Mouse (Mus musculus) stomach, embryonic 16.5 days (tissue): ENCODE measurements at regions not wholly inside any gene's neighbourhood (a gene's known extent, or its start where the extent isn't known, plus 50 kb on each side); places are given as distances from the start of the nearest gene placed in this dataset.

ENCODE experiments used
- ATAC-seq: fragments of 200-750 bp; cut with Nextera tagmentation; 2 replicates; pipeline ENCODE4 v1.8.0; 2017; ENCODE audit warnings: moderate number of reproducible peaks, moderate TSS enrichment; ENCODE audit not compliant: insufficient read depth, low FRiP score
- H3K27ac ChIP-seq: fragments of 300-500 bp; sonication (generic); 2 replicates; pipeline ENCODE4 v1.5.1; 2014; ENCODE audit warnings: low read length
- H3K27me3 ChIP-seq: fragments of 300-500 bp; sonication (generic); 2 replicates; pipeline ENCODE4 v1.6.1; 2014; ENCODE audit warnings: low read length, control low read depth, mixed read lengths; ENCODE audit not compliant: control insufficient read depth, insufficient read depth
- H3K36me3 ChIP-seq: fragments of 300-500 bp; sonication (generic); 2 replicates; pipeline ENCODE4 v1.6.1; 2014; ENCODE audit warnings: low read length; ENCODE audit not compliant: control insufficient read depth, insufficient read depth
- H3K4me1 ChIP-seq: fragments of 300-500 bp; sonication (generic); 2 replicates; pipeline ENCODE4 v1.6.1; 2014; ENCODE audit warnings: low read length, control low read depth, mixed read lengths; ENCODE audit not compliant: control insufficient read depth, insufficient read depth
- H3K4me2 ChIP-seq: fragments of 300-500 bp; sonication (generic); 2 replicates; pipeline ENCODE4 v1.6.1; 2014; ENCODE audit warnings: low read depth, low read length, mixed read lengths
- H3K4me3 ChIP-seq: fragments of 300-500 bp; sonication (generic); replicated peaks from 2 replicates; pipeline ENCODE4 v1.5.1; 2014; ENCODE audit warnings: mild to moderate bottlenecking, low read length
- H3K9ac ChIP-seq: fragments of 300-500 bp; sonication (generic); 2 replicates; pipeline ENCODE4 v1.6.1; 2014; ENCODE audit warnings: low read length
- H3K9me3 ChIP-seq: fragments of 300-500 bp; sonication (generic); replicated peaks from 2 replicates; pipeline ENCODE4 v1.6.1; 2016; ENCODE audit warnings: low read length, control low read depth; ENCODE audit not compliant: control insufficient read depth
- WGBS: fragments of 180-500 bp; shearing (Covaris S2); extraction: QIAGEN DNeasy Blood & Tissue Kit; methylation state at CpG from one replicate; pipeline ENCODE4 v1.1.7; 2014; 5-methylcytosine and 5-hydroxymethylcytosine counted together

DNA sequence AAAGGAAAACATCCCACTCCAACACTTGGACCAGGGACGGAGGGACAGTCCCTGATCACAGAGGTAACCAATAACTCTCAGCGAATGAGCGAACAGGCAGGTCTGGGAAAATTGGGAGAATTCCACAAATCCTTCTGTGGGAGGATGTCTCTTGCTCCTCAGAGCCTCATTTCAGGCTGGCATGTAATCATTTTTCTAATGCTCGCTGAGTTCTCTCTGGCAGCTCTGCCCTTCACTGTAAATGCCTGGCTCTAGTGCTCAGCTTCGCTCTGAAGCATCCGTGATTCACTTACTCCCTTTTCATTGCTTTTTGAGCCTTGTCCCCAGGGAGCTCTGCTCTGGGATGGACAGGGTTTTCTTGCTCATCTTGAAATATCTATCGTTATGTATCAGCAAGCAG lies 283.6 kb downstream of the Tle4 start:
- no peak overlapping the region for H3K9ac ChIP-seq
- 68% methylated on average over 7 of the region's 7 CpGs for WGBS
- H3K36me3 ChIP-seq, result no peaks in the 10 kb centered on the region
- H3K4me1 ChIP-seq, result no peaks in the 10 kb centered on the region
- H3K4me3 ChIP-seq, result no peak overlapping the region
- no peak overlapping the region for H3K27ac ChIP-seq
- no peak overlapping the region for H3K4me2 ChIP-seq
- H3K9me3 ChIP-seq, result no peaks in the 10 kb centered on the region
- H3K27me3 ChIP-seq, result no peaks in the 10 kb centered on the region
- no peak for ATAC-seq

DNA sequence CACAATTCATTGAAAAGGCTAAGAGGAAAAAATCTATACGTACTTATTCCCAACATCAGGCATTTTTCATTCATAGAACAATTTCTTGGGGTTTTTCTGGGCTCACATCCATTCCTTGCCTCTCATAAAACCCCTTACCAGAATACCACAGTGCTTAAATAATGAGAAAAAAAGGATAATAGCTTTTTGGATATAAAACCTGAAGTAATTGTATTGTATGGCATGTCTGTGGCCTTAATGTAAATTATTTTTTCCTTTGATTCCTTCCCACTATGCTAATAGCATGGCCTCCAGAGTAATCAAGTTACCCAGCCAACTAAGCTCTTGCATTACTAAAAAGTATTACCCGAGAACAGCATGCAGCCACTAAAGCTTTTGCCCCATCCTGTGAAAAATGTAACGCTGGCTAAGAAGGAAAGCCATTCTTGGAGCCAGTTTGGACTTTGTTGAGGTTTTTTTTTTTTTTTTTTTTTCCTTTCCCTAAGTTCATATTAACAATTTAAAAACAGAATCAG lies 278.1 kb downstream of the Tle4 start:
- no peaks in the 10 kb centered on the region for H3K36me3 ChIP-seq
- H3K9me3 ChIP-seq, result no peaks in the 10 kb centered on the region
- no peak overlapping the region for H3K4me3 ChIP-seq
- no peaks in the 10 kb centered on the region for H3K4me1 ChIP-seq
- no peak overlapping the region for H3K27ac ChIP-seq
- ATAC-seq, result no peak
- no peaks in the 10 kb centered on the region; the same call in 1 of the 2 replicates for H3K27me3 ChIP-seq
- no peak overlapping the region for H3K9ac ChIP-seq
- WGBS, result 77% methylated on average over 3 of the region's 3 CpGs
- H3K4me2 ChIP-seq, result no peak overlapping the region

DNA sequence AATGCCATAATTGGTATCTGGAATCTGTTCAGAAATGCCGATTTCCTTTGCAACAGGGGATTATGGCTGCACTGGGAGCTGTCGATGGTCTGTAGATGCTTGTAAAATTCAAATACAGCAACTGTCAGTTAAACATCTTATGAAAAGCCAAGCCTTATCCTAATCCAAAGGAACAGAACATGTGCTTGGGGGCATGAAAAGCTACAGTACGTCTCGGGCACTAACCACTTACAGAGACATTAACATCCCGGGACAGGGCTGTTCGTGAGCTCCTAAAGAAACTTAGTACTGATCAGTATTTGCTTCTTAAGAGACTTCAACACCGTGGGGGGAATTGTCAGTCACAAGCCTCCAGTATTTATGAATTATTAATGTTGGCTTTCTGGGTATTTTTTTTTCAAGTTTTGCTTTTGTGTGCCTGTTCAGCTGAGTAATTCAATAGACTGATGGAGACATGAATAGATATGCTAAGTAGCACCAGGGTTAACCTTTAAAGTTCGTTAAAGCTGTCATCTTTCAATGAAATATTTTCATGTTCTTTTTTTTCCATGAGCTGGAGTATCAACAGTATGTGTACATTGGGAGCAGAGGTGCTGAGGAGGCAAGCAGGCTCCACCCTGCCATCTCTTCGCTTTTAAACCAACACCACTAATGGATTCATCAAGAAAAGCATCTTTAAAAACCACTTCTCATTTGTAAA lies 272.3 kb downstream of the Tle4 start:
- Histone ChIP-seq H3K27ac (no peak overlapping the region), H3K4me1 (no peaks in the 10 kb centered on the region), H3K36me3 (no peaks in the 10 kb centered on the region), H3K4me2 (no peak overlapping the region), H3K4me3 (no peak overlapping the region), H3K27me3 (no peaks in the 10 kb centered on the region), H3K9me3 (no peaks in the 10 kb centered on the region), H3K9ac (no peak overlapping the region)
- WGBS, result 73% methylated on average over 9 of the region's 9 CpGs
- no peak for ATAC-seq

DNA sequence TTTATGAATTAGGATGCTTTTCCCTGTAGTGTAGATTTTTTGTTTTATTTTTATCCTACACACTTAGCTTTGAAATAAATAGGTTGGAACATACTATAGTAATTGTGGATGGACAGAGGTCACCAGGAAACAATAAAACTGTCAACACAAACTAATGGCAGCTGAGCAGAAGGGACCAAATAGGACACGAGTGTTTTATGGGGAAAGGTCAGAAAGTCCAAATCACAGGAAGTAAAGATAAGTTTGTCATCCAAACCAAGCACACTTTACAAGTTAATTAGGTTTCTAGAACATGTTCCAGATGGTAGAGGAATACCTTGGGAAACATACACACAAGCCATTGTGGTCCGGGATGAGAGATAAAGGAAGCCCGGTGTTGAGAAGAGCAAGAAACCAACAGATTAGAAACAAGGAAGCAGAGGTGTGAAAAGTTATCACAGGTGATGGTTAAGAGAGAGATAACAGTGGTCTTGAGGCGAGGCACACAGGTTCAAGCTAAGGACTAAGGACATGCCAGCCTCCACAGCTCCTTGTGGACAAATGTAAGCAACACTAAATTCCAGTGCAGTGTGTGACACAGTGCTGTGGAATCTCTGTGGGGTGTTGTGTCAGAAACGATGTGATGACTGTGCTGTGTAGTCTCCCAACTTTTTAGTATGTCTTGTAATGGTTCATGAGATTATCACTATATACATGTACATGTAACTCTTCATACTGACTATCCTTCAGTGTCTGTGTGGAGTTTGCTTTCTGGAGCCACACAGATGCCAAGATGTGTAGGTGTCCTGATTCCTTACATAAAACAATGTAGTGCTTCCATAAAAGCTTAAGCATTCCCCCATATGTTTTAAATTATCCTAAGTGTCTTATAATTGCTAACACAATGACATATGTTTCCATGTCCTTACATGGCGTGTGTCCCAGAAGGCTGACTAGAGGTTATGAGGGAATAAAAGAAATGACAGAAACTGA lies 264.5 kb downstream of the Tle4 start:
- no peak overlapping the region for H3K4me3 ChIP-seq
- no peaks in the 10 kb centered on the region for H3K4me1 ChIP-seq
- no peaks in the 10 kb centered on the region for H3K9me3 ChIP-seq
- H3K9ac ChIP-seq, result no peak overlapping the region
- H3K27ac ChIP-seq, result no peak overlapping the region
- no peaks in the 10 kb centered on the region for H3K36me3 ChIP-seq
- no peaks in the 10 kb centered on the region for H3K27me3 ChIP-seq
- no peak overlapping the region for H3K4me2 ChIP-seq
- WGBS, result 43% methylated on average over 6 of the region's 6 CpGs
- ATAC-seq, result no peak

DNA sequence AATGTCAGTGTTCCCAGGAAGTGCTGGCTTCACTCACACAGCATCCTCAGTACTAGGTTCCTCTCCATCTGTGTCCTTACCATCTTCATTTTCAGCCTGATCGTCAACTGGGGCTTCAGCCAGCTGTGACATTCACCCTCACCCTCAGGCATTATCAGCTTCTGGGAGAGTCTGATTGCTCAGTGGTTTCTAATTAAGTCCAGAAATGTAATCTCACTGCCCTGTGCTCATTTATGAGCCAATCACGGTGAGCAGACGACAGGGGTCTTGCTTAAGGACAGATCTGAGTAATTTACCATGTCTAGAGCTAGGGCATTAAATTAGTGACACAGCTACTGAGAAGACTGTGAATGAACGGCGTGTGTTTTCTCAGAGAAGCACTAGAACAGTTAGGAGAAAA lies 260.8 kb downstream of the Tle4 start:
- no peaks in the 10 kb centered on the region for H3K36me3 ChIP-seq
- H3K9ac ChIP-seq, result no peak overlapping the region
- H3K27ac ChIP-seq, result no peak overlapping the region
- H3K9me3 ChIP-seq, result no peaks in the 10 kb centered on the region
- no peak for ATAC-seq
- 51% methylated on average over 5 of the region's 5 CpGs for WGBS
- no peak overlapping the region for H3K4me2 ChIP-seq
- no peak overlapping the region for H3K4me3 ChIP-seq
- no peaks in the 10 kb centered on the region for H3K4me1 ChIP-seq
- H3K27me3 ChIP-seq, result no peaks in the 10 kb centered on the region

DNA sequence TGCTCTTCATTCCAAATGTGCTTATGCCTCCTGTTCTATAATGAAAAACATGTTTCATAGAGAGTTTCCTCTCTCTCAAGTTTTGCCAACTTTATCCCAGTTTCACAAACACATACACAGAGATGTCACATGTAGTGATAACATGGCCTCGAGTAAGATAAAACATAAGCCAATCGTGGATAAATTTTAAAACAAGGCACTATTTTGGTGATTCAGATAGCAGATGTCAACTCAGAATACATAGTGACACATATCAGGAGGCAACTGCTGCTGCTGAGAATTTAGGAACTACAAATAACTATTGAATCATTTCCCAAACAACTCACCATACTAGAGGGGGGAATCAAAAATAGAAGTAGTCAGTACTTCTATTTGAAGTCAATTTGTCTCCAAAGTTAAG lies 257.1 kb downstream of the Tle4 start:
- Histone ChIP-seq H3K36me3 (no peaks in the 10 kb centered on the region), H3K4me3 (no peak overlapping the region), H3K27me3 (no peaks in the 10 kb centered on the region), H3K27ac (no peak overlapping the region), H3K9ac (no peak overlapping the region), H3K4me1 (no peaks in the 10 kb centered on the region), H3K4me2 (no peak overlapping the region), H3K9me3 (no peaks in the 10 kb centered on the region)
- 69% methylated on average over 2 of the region's 2 CpGs for WGBS
- no peak for ATAC-seq

DNA sequence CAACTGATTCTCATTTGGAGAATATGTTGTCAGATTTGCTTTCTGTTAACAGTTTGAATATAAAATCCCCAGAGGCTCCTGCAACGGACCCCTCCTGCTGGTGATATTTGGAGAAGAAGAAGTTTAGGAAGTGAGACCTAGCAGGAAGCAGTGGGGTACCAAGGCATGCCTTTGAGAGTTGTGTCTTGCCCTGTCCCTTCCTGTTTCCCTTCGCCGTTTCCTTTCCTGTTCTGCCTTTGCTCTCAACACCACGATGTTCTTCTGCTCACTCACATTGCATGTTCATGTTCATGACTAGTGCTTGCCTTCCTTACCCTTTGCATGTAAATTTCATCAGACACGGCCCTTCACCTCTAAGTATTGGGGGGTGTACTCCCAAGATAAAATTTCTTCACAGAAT lies 254.0 kb downstream of the Tle4 start:
- Histone ChIP-seq H3K4me3 (no peak overlapping the region), H3K36me3 (no peaks in the 10 kb centered on the region), H3K9ac (no peak overlapping the region), H3K4me1 (no peaks in the 10 kb centered on the region), H3K27ac (no peak overlapping the region), H3K4me2 (no peak overlapping the region), H3K9me3 (no peaks in the 10 kb centered on the region), H3K27me3 (no peaks in the 10 kb centered on the region)
- ATAC-seq, result no peak
- 73% methylated on average over 5 of the region's 5 CpGs for WGBS

DNA sequence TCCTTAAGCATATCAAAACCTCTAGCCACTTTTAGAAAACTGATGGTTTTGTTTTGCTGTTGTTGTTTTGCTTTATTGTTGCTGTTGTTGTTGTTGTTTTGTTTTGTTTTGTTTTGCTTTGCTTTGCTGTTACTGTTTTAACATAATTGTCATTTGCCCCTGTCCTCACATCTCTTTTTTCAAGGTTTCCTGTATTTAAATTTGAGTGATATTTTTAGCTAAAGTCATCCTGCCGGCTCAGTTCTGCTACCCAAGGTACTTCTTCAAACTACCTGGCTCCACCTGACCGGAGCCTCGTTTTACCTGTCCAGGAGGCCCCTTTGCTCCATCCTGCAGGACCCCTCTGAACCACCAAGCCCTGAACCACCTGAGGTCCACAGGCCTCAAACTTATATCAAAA lies 253.4 kb downstream of the Tle4 start:
- no peaks in the 10 kb centered on the region for H3K36me3 ChIP-seq
- ATAC-seq, result no peak
- H3K9ac ChIP-seq, result no peak overlapping the region
- H3K4me2 ChIP-seq, result no peak overlapping the region
- WGBS, result 76% methylated on average over 3 of the region's 3 CpGs
- no peak overlapping the region for H3K4me3 ChIP-seq
- no peaks in the 10 kb centered on the region for H3K9me3 ChIP-seq
- H3K27me3 ChIP-seq, result no peaks in the 10 kb centered on the region
- H3K4me1 ChIP-seq, result no peaks in the 10 kb centered on the region
- H3K27ac ChIP-seq, result no peak overlapping the region

DNA sequence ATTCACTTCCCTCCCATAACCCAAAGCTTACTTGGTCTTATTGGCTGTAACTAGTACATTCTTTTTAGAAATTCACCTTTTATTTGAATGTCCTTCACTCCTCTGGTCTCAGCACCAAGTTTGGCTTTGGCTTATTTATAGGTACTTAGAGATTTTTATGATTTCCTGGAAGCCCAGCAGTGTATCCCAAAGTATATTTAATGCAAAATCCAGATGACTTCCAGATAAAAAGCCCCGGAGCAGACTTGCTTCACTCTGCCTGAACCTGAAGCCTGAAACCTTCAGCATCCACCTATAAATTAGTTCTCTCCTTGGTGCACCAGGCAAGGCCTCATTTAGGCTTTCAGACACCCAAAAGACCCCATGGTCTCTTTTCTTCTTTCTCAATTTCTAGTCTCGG lies 250.8 kb downstream of the Tle4 start:
- Histone ChIP-seq H3K4me3 (no peak overlapping the region), H3K27ac (no peak overlapping the region), H3K4me1 (no peaks in the 10 kb centered on the region), H3K9ac (no peak overlapping the region), H3K4me2 (no peak overlapping the region), H3K9me3 (no peaks in the 10 kb centered on the region), H3K36me3 (no peaks in the 10 kb centered on the region), H3K27me3 (no peaks in the 10 kb centered on the region)
- 63% methylated on average over 2 of the region's 2 CpGs for WGBS
- no peak for ATAC-seq
